Mouse (Mus musculus): ENCODE results near the gene Pde6b. TPM values are rescaled to one million over a fixed set of nuclear protein-coding genes. Genes with fewer than 3 reads are reported as not detected.
A peak's percentile ranks its signal among the peaks of the same experiment; 100 is the strongest.

Gene Pde6b
- polyA plus RNA-seq, 1 experiment, result not detected

DNA sequence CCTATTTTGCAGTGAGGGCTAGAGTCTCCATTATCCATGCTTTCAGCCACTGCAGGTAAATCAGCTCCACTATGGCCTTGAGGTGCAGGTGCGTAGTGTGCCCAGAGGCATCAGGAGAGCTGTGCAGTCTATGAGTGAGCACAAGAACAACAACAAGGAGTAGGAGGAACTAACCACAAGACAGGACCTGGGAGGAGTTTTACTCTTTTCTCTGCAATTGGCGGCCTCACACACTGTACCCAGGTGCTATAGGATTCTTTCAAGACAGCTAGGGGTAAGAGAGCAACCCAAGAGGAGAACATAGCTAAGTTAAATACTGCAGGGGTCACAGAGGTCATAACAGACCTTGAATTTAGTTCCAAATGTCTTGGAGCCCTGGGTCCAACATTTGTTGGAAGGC is 70.5 kb downstream of the Pde6b start:
- 83% methylated on average over 2 of the region's 2 CpGs for WGBS
- DNase-seq (ENCODE audit: low read depth, low spot score), result no peak

DNA sequence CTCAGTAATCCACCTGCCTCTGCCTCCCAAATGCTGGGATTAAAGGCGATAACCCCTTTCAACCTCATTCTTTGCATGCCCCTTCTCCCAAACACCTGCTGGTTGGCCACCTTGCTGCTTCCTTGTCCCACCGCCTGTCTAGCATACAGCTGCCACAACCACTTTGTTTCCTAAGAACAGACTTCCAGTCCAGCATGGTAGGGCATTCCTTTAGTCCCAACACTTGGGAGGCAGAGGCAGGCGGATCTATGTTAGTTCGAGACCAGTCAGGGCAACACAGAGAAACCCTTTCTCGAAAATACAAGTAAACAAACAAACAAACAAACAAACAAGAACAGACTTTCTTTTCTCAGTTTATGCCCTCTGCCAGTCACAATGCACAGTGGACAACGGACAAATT is 72.3 kb downstream of the Pde6b start:
- DNase-seq (ENCODE audit: low read depth, low spot score), result no peak
- WGBS, result 36% methylated on average over 6 of the region's 6 CpGs

GRCm38 (mm10) chr5:108461082-108462065 is 73.2 kb downstream of the Pde6b start, which contains the start of gene Pcgf3:
Gene Pcgf3, plus strand, starts transcription at chr5:108461232.
- peak; percentile 93 for DNase-seq (ENCODE audit: low read depth, low spot score)

DNA sequence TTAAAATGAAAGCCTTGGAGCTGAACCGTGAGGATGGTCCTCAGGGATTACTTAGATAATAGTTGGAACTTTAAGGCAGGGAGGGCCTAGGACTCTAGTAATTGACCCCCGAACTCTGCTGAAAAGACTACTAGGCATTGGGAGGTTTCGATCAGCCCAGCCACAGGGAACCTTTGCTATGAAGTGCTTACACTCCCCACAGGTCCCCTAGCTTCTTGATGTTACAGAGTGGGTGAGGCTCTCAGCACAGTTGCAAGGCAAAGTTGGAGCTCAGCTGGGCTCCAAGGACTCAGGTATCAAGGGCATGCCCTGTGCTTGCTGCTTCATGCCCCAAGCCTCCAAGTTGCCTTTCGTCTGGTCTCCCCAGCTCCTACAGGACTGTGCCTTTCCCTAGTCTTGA is 74.3 kb downstream of the Pde6b start:
- WGBS, result 19% methylated on average over 4 of the region's 4 CpGs
- DNase-seq (ENCODE audit: low read depth, low spot score), result no peak

More at GRCm38 (mm10) chr5:108461082-108462065, 73.2 kb downstream of the Pde6b start, which contains the start of gene Pcgf3:
- 2% methylated on average over 62 of the region's 62 CpGs for WGBS

- WGBS, result 86% methylated on average over 6 of the region's 6 CpGs
- no peak for DNase-seq (ENCODE audit: low read depth, low spot score)
Observed at GRCm38 (mm10) chr5:108465131-108465891, 77.1 kb downstream of the Pde6b start.

- 93% methylated on average over 1 of the region's 1 CpGs for WGBS
- no peak for DNase-seq (ENCODE audit: low read depth, low spot score)
Observed at GRCm38 (mm10) chr5:108466647-108467046, 78.5 kb downstream of the Pde6b start.

GRCm38 (mm10) chr5:108469617-108470016 is 81.4 kb downstream of the Pde6b start:
- no peak for DNase-seq (ENCODE audit: low read depth, low spot score)
- 65% methylated on average over 7 of the region's 7 CpGs for WGBS

GRCm38 (mm10) chr5:108473737-108474136 is 85.5 kb downstream of the Pde6b start:
- DNase-seq (ENCODE audit: low read depth, low spot score), result no peak
- 85% methylated on average over 4 of the region's 4 CpGs for WGBS

DNA sequence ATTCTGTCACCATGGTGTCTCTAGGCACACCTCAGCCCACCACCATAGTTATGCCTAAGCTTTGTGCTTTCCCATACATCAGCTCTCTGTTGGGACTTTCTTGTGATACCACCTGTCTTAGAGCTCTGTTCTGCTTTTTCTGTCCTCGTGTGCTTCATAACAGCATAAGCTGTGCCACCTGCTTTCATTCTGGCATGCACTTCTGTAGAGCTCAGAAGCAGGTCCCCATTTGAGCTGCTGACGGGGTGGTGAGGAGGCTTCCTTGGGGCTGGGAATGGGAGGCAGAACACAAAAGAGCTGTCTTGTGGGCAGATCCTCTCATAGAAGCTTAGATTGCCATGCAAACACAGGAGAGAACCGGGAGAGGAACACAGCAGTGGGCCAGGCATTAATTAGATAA is 87.8 kb downstream of the Pde6b start:
- DNase-seq (ENCODE audit: low read depth, low spot score), result no peak
- WGBS, result 93% methylated on average over 3 of the region's 3 CpGs

Other genes starting within 250 kb of the Pde6b start
- gene Dr1, start 119.5 kb upstream of the Pde6b start, polyA plus RNA-seq (2012; rRNA removed), result 7.9 and 14.0 TPM in 2 replicates
- gene Pigg, start 75.8 kb upstream of the Pde6b start, polyA plus RNA-seq (2012; rRNA removed), result 6.0 and 9.3 TPM in 2 replicates
- gene Gm42517, start 20.5 kb upstream of the Pde6b start, polyA plus RNA-seq (2012; rRNA removed), result 0.61 and 0.70 TPM in 2 replicates
- 103 and 114 TPM in 2 replicates for gene Atp5k, start 46.1 kb downstream of the Pde6b start, polyA plus RNA-seq (2012; rRNA removed)
- 10.5 and 14.6 TPM in 2 replicates for gene Mfsd7a, start 60.5 kb downstream of the Pde6b start, polyA plus RNA-seq (2012; rRNA removed)
- gene Pcgf3, start 72.8 kb downstream of the Pde6b start, polyA plus RNA-seq (2012; rRNA removed), result 10.4 and 12.1 TPM in 2 replicates
- gene Cplx1, start 161.6 kb downstream of the Pde6b start, polyA plus RNA-seq (2012; rRNA removed), result 0.38 and 0.51 TPM in 2 replicates
- 102 and 141 TPM in 2 replicates for gene Gak, start 241.4 kb downstream of the Pde6b start, polyA plus RNA-seq (2012; rRNA removed)
- 26.3 and 32.6 TPM in 2 replicates for gene Tmem175, start 241.4 kb downstream of the Pde6b start, polyA plus RNA-seq (2012; rRNA removed)